Mouse (Mus musculus) thymus, adult 2 months (tissue): ENCODE measurements around the gene Zc3hav1.

ENCODE experiments used
- CTCF ChIP-seq: fragments of 200-500 bp; IDR thresholded peaks from 2 replicates; pipeline ENCODE4 v1.5.1; 2012; ENCODE audit warnings: mild to moderate bottlenecking, control low read depth, low read length, moderate library complexity, borderline replicate concordance; ENCODE audit not compliant: control insufficient read depth, poor library complexity, insufficient read depth; ENCODE audit errors: extremely low read depth
- POLR2A ChIP-seq: fragments of 200-500 bp; IDR thresholded peaks from 2 replicates; pipeline ENCODE4 v1.6.1; 2012; ENCODE audit warnings: mild to moderate bottlenecking, low read length, control low read depth, moderate library complexity; ENCODE audit not compliant: control insufficient read depth, poor library complexity, insufficient read depth; ENCODE audit errors: extremely low read depth

GRCm38 (mm10) chr6:38369945-38370344 lies 15.5 kb upstream of the Zc3hav1 start:
- TF ChIP-seq POLR2A (no peak), CTCF (no peak)
